Mouse (Mus musculus) kidney, adult 2 months (tissue): ENCODE measurements around the gene C2cd5.

ENCODE experiments used
- CTCF ChIP-seq: fragments of 200-500 bp; conservative IDR thresholded peaks from 2 replicates; pipeline ENCODE4 v1.5.1; 2011; ENCODE audit warnings: low read depth, mild to moderate bottlenecking, control low read depth, low read length, moderate library complexity, mixed read lengths; ENCODE audit not compliant: insufficient read depth, insufficient read length
- POLR2A ChIP-seq: fragments of 200-500 bp; IDR thresholded peaks from one replicate; pipeline ENCODE4 v1.6.1; 2011; ENCODE audit warnings: low read depth, low read length, control low read depth

DNA sequence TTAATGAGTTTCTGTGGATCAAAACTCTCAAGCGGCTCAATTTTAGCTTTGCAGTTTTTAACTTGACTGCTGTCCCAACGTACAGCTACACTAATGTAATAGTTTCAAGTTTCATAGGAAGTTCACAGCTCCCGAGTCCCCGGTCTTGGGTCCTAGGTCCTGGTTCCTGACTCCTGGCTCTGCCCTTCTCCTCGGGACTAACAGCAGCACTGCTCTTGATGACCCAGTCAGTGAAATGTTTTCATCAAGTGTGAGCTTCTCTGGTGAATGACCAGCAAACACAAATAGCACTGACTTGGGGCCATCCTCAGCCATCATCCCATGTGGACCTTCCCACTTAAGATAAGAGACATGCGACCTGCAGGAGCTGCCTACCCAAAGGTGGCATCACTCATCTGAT is 111.7 kb downstream of the C2cd5 start:
- TF ChIP-seq CTCF (no peak), POLR2A (no peak)
